Mouse (Mus musculus): ENCODE measurements around the gene Vim. TPM values are rescaled to one million over a fixed set of nuclear protein-coding genes. Genes with fewer than 3 reads are reported as not detected.

The Vim gene
- 6,934 TPM for polyA plus RNA-seq (2012; fragmentation: generic; extraction: Trizol)
- long read RNA-seq, experiment 1, transcript Vim-203 (5 exons, 535 nt), result minor isoform, 39 of 3,699 reads
- long read RNA-seq, experiment 1, transcript Vim-201 (9 exons, 2,193 nt), result major isoform, 3,119 of 3,699 reads
- long read RNA-seq, experiment 1, partial matches to known transcripts, result 329 of 3,699 reads
- long read RNA-seq, experiment 1, other reads (novel, unspliced or antisense), result 211 of 3,699 reads
- long read RNA-seq, experiment 2, transcript Vim-201 (9 exons, 2,193 nt), result major isoform, 26,221 of 26,611 reads
- long read RNA-seq, experiment 2, partial matches to known transcripts, result 54 of 26,611 reads
- long read RNA-seq, experiment 2, other reads (novel, unspliced or antisense), result 325 of 26,611 reads

DNA sequence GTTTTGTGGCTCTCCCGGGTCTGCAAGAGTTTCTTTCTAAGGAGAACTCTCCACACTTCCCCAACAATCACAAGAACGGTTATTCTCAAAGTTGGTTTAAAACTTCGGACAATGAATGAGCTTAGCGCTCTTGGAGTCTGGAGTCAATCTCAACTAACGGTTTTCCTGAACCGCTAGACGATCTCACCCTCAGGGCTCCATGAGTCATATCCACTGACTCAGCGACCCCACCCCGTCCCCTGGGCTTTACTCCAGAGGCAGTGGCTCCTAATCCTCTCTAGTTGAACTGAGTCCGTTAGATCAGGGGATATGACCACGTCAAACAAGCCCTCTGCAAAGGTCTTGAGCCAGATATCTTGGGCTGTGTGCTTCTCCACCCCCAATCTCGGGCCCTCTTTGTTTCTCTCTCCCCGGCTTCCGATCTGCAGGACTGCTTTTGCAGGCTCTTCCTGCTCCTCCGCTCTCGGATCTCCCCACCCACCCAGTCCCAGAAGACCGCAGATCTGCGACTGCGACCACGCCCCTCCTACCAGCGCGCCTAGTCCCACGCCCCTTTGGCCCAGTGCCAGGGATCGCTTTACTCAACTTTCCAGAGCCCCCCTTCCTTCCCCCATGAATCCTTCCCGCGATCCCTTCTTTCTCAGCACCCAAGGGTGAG is at the start of gene Vim:
Gene Vim (plus strand): TSS at position 520 of the 658 bp plus-strand sequence.
- Histone ChIP-seq H3K27me3 (ENCODE audit: control insufficient read depth, insufficient read depth, insufficient read length) (no peaks in the 10 kb centered on the region), H3K4me3 (ENCODE audit: insufficient read depth, poor library complexity, severe bottlenecking) (peak within 1 kb of the TSS; percentile 97), H3ac (ENCODE audit: control insufficient read depth, insufficient read length, low read depth) (peak within 1 kb of the TSS; percentile 77), H3K79me3 (ENCODE audit: low read depth) (peaks cover 44% of the 10 kb centered on the region), H3K36me3 (ENCODE audit: control insufficient read depth, insufficient read depth) (peaks cover 42% of the 10 kb centered on the region), H3K79me2 (ENCODE audit: control insufficient read depth, insufficient read depth) (peaks cover 53% of the 10 kb centered on the region)
- TF ChIP-seq MYOG (IDR thresholded peaks at IDR 0.05; ENCODE audit: control insufficient read depth, extremely low read depth, insufficient read length), result no peak
- TF ChIP-seq MAX (IDR thresholded peaks at IDR 0.05), result peak; percentile 10
- TF ChIP-seq FOSL1 (IDR thresholded peaks at IDR 0.05; ENCODE audit: insufficient read depth, low read length, poor library complexity, severe bottlenecking), result peak; percentile 95

- H3ac ChIP-seq (ENCODE audit: control insufficient read depth, insufficient read length, low read depth), result no peak overlapping the region
- H3K36me3 ChIP-seq (ENCODE audit: control insufficient read depth, insufficient read depth), result no peaks in the 10 kb centered on the region
- TF ChIP-seq MYOD1 (IDR thresholded peaks at IDR 0.05; ENCODE audit: control insufficient read depth, insufficient read length, low read depth), result no peak
- peak; percentile 64 for TF ChIP-seq FOSL1 (IDR thresholded peaks at IDR 0.05; ENCODE audit: insufficient read depth, low read length, poor library complexity, severe bottlenecking)
- H3K4me3 ChIP-seq (ENCODE audit: insufficient read depth, poor library complexity, severe bottlenecking), result no peak overlapping the region
- H3K27me3 ChIP-seq (ENCODE audit: control insufficient read depth, insufficient read depth, insufficient read length), result no peaks in the 10 kb centered on the region
- no peaks in the 10 kb centered on the region for H3K79me2 ChIP-seq (ENCODE audit: control insufficient read depth, insufficient read depth)
- no peaks in the 10 kb centered on the region for H3K79me3 ChIP-seq (ENCODE audit: low read depth)
Measured at GRCm38 (mm10) chr2:13526205-13526604, 47.5 kb upstream of the Vim start.

DNA sequence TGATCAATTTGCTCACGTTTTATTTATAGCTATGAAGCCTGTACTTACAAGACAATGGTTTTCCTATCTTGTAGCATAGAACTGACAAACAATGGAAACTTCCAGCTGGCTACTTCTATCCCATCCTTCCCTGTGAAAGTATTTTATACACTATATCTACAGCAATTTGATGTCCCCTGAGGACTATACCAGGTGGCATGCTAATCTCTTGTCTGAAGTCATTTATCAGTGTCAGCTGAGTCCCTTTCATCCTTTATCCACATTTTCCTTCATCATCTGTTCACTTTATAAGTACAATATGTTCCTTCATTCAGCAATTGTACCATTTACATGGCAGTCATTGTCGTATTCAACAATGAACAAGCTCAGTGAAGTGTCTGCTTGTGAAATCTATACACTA is 46.6 kb upstream of the Vim start:
- no peaks in the 10 kb centered on the region for H3K79me3 ChIP-seq (ENCODE audit: low read depth)
- H3K27me3 ChIP-seq (ENCODE audit: control insufficient read depth, insufficient read depth, insufficient read length), result no peaks in the 10 kb centered on the region
- H3K79me2 ChIP-seq (ENCODE audit: control insufficient read depth, insufficient read depth), result no peaks in the 10 kb centered on the region
- no peak for TF ChIP-seq CTCF (IDR thresholded peaks at IDR 0.05; ENCODE audit: control insufficient read depth, insufficient read depth, insufficient read length)
- TF ChIP-seq CEBPB (IDR thresholded peaks at IDR 0.05; ENCODE audit: low read depth), result no peak
- no peak for TF ChIP-seq MAX (IDR thresholded peaks at IDR 0.05)
- TF ChIP-seq MYOG (IDR thresholded peaks at IDR 0.05; ENCODE audit: control insufficient read depth, extremely low read depth, insufficient read length), result no peak
- no peak for TF ChIP-seq USF1 (IDR thresholded peaks at IDR 0.05; ENCODE audit: low read depth)
- TF ChIP-seq MYOD1 (IDR thresholded peaks at IDR 0.05; ENCODE audit: control insufficient read depth, insufficient read length, low read depth), result no peak
- no peak for TF ChIP-seq FOSL1 (IDR thresholded peaks at IDR 0.05; ENCODE audit: insufficient read depth, low read length, poor library complexity, severe bottlenecking)
- H3K4me3 ChIP-seq (ENCODE audit: insufficient read depth, poor library complexity, severe bottlenecking), result no peak overlapping the region
- no peak overlapping the region for H3ac ChIP-seq (ENCODE audit: control insufficient read depth, insufficient read length, low read depth)
- H3K36me3 ChIP-seq (ENCODE audit: control insufficient read depth, insufficient read depth), result no peaks in the 10 kb centered on the region

GRCm38 (mm10) chr2:13527531-13527930 is 46.2 kb upstream of the Vim start:
- Histone ChIP-seq H3K4me3 (ENCODE audit: insufficient read depth, poor library complexity, severe bottlenecking) (no peak overlapping the region), H3K79me2 (ENCODE audit: control insufficient read depth, insufficient read depth) (no peaks in the 10 kb centered on the region)

GRCm38 (mm10) chr2:13529253-13529933 is 44.3 kb upstream of the Vim start:
- no peaks in the 10 kb centered on the region for H3K36me3 ChIP-seq (ENCODE audit: control insufficient read depth, insufficient read depth)
- H3K4me3 ChIP-seq (ENCODE audit: insufficient read depth, poor library complexity, severe bottlenecking), result no peak overlapping the region
- no peaks in the 10 kb centered on the region for H3K27me3 ChIP-seq (ENCODE audit: control insufficient read depth, insufficient read depth, insufficient read length)
- H3ac ChIP-seq (ENCODE audit: control insufficient read depth, insufficient read length, low read depth), result no peak overlapping the region
- TF ChIP-seq CEBPB (IDR thresholded peaks at IDR 0.05; ENCODE audit: low read depth) (no peak), USF1 (IDR thresholded peaks at IDR 0.05; ENCODE audit: low read depth) (no peak), MAX (IDR thresholded peaks at IDR 0.05) (no peak), CTCF (IDR thresholded peaks at IDR 0.05; ENCODE audit: control insufficient read depth, insufficient read depth, insufficient read length) (no peak), MYOG (IDR thresholded peaks at IDR 0.05; ENCODE audit: control insufficient read depth, extremely low read depth, insufficient read length) (no peak), MYOD1 (IDR thresholded peaks at IDR 0.05; ENCODE audit: control insufficient read depth, insufficient read length, low read depth) (no peak), FOSL1 (IDR thresholded peaks at IDR 0.05; ENCODE audit: insufficient read depth, low read length, poor library complexity, severe bottlenecking) (no peak)
- no peaks in the 10 kb centered on the region for H3K79me3 ChIP-seq (ENCODE audit: low read depth)
- H3K79me2 ChIP-seq (ENCODE audit: control insufficient read depth, insufficient read depth), result no peaks in the 10 kb centered on the region

More at GRCm38 (mm10) chr2:13527531-13527930, 46.2 kb upstream of the Vim start:
- Histone ChIP-seq H3ac (ENCODE audit: control insufficient read depth, insufficient read length, low read depth) (no peak overlapping the region), H3K36me3 (ENCODE audit: control insufficient read depth, insufficient read depth) (no peaks in the 10 kb centered on the region), H3K79me3 (ENCODE audit: low read depth) (no peaks in the 10 kb centered on the region), H3K27me3 (ENCODE audit: control insufficient read depth, insufficient read depth, insufficient read length) (no peaks in the 10 kb centered on the region)
- TF ChIP-seq MYOD1 (IDR thresholded peaks at IDR 0.05; ENCODE audit: control insufficient read depth, insufficient read length, low read depth) (no peak), CEBPB (IDR thresholded peaks at IDR 0.05; ENCODE audit: low read depth) (no peak), MYOG (IDR thresholded peaks at IDR 0.05; ENCODE audit: control insufficient read depth, extremely low read depth, insufficient read length) (no peak), MAX (IDR thresholded peaks at IDR 0.05) (no peak), USF1 (IDR thresholded peaks at IDR 0.05; ENCODE audit: low read depth) (no peak), CTCF (IDR thresholded peaks at IDR 0.05; ENCODE audit: control insufficient read depth, insufficient read depth, insufficient read length) (no peak), FOSL1 (IDR thresholded peaks at IDR 0.05; ENCODE audit: insufficient read depth, low read length, poor library complexity, severe bottlenecking) (no peak)

Measured in C2C12 (cell line).